Mouse (Mus musculus) neutrophil, adult 5-6 weeks (primary cell): ENCODE data around the gene Ptch2. TPM values are rescaled to one million over a fixed set of nuclear protein-coding genes. Genes with fewer than 3 reads are reported as not detected.

Experiments used
- ATAC-seq: fragments of 151-379, 151-347 bp; 2 replicates; pipeline ENCODE4 v1.8.0; 2017; ENCODE audit warnings: mild to moderate bottlenecking, moderate TSS enrichment; ENCODE audit not compliant: insufficient number of reproducible peaks, poor library complexity, low FRiP score, severe bottlenecking; ENCODE audit errors: extremely low read depth
- total RNA-seq: library from RNA; stranded (forward); fragments of 200-1000 nt; gene quantifications from 2 replicates; pipeline ENCODE4 v1.2.3, GENCODE M21; 2017

Ptch2 gene
- 0.35 TPM in 1 of 2 replicates, not detected in the other for total RNA-seq

DNA sequence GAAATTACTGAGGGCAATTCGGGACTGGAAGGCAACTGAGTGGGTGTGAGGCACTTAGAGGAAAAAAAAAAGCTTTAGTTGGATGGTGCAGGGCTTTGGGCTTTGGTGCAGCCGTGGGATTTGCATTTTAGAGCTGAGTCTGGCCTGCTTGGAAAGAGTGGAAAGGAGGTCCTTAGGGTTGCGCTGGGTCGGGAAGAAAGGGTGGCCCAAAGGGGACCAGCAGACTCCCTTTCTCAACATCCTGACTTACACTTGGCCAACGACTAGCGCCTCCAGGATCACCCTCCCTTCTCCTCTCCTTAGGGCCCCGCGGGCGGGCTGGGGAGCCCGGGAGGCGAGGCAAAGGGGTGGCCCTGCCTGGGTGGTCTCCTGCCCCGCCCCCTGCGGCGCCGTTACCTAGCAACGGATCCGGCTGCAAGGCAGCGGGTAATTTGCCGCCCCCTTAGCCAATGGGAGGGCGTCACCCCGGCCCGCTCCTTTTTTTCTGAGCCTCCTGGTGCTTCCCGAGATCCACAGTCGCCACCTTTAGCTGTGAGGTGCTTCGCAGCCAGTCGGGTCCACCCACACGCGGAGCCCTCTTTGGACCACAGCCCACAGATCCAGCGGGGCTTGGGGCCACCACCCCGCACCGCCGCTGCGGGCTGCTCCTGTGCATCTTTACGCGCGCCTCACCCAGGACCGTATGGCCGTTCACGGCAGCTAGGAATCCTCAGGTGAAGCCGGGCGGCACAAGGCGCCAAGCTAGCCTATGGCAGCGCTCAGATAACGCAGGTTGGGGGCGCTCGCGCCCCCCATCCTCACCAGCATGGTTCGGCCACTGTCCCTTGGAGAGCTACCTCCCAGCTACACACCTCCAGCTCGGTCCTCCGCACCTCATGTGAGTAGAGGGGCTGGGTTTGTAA, at the start of gene Ptch2:
Gene Ptch2, plus strand, starts transcription at position 525 of the 902 bp plus-strand sequence.
- peak; percentile 35; the same call in 1 of the 2 replicates for ATAC-seq

DNA sequence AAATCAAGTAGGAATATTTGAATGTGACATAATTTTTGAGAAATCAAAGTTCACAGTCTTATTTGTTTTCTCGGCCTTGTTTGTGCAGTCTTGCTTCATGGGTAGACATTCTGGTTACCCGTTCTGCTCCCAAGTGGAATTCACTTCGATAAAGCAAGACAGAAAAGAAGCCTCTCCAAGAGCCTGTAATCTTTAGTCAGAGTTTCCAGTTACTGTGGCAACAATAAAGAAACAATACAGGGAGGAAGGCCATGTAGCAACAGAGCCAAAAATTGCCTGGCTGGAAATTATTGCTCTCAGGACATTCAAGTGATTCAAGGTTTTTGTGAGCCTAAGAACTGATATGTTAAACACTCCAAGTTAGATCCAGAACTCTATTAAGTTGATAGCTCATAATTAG, 47.0 kb upstream of the Ptch2 start:
- no peak for ATAC-seq

GRCm38 (mm10) chr4:117049485-117049884, 46.4 kb upstream of the Ptch2 start:
- no peak for ATAC-seq

DNA sequence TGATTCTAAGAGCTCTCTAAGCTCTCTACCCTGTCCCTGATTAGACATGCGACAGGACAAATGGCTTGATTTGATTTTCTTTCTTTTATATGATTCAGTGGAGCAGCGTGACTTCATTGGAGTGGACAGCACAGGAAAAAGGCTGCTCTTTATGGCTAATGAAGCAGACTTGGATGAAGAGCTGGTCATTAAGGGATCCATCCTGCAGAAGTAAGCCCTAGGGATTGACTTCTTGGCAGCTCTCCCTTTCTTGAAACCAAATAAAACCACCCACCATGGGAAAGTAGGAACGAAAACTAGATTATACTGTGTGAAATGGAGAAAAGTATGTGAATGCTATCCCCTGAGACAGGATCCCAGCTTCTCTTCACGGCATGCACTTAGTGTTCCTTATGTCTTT, 43.2 kb upstream of the Ptch2 start:
- no peak for ATAC-seq

DNA sequence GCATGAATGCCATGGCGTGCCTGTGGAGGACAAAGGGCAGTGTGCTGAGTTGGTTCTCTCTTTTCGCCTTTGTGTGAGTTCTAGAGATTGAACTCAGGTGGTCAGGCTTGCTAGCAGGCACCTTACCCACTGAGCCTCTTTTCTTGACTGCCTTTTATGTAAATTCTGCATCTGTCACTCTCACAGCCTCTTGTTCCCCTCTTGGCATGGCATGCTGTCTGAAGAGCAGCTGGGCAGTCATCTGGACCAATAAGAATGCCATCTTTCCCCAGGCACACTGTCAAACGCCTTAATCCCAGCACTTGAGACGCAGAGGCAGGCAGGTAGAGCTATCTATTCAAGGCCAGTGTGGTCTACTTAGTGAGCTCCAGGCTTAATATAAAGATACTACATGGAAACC, 41.9 kb upstream of the Ptch2 start:
- no peak for ATAC-seq

- ATAC-seq = no peak
Observed at GRCm38 (mm10) chr4:117056102-117056501, 39.8 kb upstream of the Ptch2 start.

DNA sequence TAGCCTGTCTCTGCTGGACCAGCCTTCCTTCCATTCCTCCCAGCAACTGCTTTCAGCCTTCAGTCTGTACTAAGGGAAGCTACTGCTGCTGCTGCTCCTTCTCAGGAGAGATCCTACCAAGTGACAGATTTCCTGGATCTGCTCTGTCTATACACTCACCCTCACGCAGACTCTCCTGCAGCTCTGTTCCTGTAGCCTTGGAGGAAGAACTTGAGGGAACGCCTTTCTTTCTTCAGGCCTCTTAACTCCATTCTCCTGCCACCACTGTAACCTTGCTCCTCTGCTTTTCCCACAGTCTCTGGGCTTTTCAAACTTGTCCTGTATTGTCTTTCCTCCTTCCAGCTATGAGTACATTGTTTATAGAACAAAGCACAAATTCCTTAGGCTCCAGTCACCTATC, 39.4 kb upstream of the Ptch2 start:
- ATAC-seq = no peak

- no peak for ATAC-seq
Observed at GRCm38 (mm10) chr4:117058512-117058911, 37.4 kb upstream of the Ptch2 start.

- no peak for ATAC-seq
Observed at GRCm38 (mm10) chr4:117062700-117063390, 33.0 kb upstream of the Ptch2 start.

DNA sequence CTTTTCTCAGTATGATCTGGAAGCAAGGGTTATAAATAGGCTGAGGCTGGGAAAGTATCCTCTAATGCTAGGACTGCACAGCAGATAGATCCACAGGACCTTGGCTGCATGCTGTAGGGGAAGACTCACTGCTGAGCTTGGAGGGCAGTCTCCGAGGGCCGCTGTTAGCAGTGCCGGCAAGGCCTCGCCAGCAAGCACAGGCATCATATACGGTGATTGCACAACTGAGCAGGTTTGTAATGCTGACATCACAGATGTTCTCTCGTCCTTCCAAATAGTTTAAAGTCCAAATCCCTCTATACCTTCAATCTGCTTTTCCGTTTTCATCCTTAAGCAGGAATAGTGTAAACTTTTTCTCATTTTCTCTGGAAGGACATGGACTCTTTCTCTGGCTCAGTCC, 27.8 kb upstream of the Ptch2 start:
- ATAC-seq = no peak

DNA sequence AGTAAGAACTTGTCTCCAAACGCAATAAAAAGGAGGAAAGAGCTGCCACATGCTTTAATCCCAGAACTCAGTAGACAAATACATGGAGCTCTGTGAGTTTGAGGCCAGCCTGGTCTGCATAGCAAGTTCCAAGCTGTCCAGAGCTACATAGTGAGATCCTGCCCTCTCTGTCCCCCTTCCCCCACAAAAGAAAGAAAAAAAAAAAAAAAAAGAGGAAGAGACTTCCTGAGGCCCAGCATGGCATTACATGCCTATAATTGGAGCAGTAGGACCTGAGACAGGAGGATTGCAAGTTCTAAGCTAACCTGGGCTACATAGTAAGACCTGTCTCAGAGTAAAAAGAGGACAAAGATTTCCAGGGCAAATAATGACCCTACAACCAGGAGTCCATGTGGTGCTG, 26.2 kb upstream of the Ptch2 start:
- no peak for ATAC-seq

- ATAC-seq = no peak
Observed at GRCm38 (mm10) chr4:117070624-117071023, 25.3 kb upstream of the Ptch2 start.

GRCm38 (mm10) chr4:117071183-117071582, 24.7 kb upstream of the Ptch2 start:
- no peak for ATAC-seq

DNA sequence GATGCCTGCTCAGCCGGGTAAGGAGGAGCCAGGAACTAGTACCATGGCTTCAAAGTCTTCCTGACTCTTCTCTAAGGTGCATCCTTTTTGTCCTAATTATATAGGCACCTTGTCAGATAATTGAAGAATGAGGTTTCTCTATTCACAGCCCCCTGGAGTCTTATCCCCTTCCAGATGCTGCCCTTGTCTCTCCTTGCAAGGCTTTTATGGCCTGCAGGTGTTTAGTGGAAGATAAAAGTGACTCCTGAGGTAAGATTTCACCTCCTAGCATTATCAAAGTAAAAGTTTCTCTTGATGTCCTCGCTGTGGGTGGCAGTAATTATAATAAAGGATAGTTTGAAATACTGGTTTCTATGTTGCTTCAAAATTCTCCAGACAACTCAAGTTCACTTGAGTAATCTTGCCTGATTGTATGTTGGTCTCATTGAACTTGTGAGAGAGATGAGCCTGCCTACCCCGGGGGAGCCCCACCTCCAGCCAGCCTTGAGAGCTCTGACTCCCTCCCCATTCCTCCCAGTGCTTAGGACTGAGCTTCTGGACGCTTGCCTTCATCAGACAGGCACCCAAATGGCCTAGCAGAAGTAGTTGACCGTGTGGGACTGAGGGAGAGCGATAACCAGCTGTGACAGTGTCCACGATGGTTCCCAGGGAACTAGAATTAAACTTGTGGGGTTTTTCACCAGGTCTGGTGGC, 7.8 kb upstream of the Ptch2 start:
- ATAC-seq = no peak

DNA sequence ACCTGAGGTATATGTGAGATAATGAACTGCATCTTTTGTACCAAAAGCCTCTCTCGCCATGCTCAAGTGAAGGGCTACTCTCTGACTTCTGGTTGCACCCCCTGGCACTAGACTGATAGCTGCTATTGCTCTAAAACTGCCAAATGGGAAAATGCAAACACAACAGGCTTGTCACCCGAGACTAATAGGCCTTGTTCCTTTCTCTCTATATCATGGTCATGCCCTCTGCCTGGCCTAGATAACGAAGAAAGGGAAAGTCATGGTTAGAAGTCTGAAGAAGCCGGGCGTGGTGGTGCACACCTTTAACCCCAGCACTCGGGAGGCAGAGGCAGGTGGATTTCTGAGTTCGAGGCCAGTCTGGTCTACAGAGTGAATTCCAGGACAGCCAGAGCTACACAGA, 5.3 kb upstream of the Ptch2 start:
- ATAC-seq = no peak

GRCm38 (mm10) chr4:117094626-117095361, 1.1 kb upstream of the Ptch2 start:
- no peak for ATAC-seq

GRCm38 (mm10) chr4:117096666-117097065, 791 bp downstream of the Ptch2 start:
- ATAC-seq = no peak

DNA sequence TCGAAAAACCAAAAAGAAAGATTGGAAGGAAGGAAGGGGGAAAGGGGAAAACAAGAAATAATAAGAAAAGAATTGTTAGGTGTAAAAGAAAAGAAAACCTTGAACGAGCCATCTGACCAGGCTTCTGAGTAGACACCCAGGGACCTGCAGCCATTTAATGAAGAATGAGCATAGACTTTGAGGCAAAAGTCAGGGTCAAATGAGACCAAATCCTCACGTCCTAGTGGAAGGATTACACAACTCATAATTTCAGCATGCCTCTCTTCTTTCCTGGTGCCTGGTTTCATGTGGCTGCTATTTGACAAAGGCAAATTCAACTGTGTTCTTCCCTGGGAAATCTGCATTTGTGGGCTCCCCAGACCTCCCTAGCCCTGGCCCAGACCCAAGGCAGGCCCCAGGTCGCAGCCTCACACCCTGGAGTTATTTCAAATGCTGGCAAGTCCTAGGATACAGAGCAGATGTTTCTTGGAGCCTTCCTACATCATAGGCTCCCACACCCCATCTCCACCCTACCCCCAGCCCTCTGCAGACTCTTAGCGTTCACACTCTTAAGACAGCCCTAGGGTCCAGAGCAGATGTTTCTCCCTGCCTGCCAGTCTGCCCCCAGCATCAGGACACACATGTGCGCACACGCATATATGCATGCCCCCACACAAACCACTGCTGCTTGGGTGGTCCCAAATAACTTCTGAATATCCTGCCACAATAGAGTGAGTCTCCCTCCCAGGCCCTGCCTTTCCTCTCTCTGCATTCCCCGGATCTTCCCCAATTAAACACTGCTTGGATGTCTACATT, 2.3 kb downstream of the Ptch2 start:
- no peak for ATAC-seq

DNA sequence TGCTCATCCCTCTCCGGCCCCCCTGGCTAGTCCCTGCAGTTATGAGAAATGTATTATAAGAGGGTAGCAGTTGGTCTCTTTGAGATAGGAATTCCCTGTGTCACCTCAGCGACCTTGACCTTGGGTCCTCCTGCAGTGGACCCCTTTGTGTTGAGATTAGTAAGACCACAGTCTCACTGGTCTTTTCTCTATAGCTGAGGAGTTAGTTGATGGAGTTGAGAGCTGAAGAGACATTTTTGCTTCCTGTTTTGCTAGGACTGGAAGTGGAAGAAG, 2.8 kb downstream of the Ptch2 start:
- ATAC-seq = no peak
